Comparison of ENCODE assay signal across 8 mouse cellular contexts in the genomic region with DNA sequence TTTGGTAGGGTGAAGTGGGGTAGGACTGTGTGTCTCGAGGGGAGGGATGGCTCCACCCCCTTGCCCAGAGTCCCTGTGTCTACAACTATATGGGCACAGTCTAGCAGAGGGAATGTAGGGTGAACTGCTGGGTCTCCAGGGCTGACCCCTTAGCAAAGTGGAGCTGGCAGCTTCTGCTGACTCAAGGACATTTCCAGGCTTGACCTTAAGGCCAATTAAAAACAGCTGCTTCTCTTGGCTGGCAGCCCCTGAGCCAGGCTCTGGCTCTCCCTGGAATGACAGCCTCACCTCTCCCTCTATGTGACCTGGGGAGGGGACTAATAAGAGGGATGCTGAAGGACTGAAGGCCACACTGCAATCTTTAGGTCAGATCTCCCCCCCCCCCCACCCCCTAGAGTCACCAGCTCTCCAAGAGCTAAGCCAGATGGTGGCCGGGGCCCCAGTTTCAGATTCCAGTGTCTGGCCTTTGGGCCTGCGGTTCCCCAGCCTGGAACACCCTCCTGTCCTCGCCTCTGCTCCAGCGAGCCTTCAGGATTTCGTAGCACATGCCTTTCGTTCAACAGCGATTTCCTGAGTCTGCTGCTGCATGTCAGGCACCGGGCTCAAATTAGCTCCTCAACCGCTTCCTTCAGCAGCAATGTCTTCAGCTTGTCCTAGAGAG. TPM values are rescaled to one million over a fixed set of nuclear protein-coding genes. Genes with fewer than 3 reads are reported as not detected.
A peak's percentile ranks its signal among the peaks of the same experiment; 100 is the strongest.
DNase-seq lines count a peak whose midpoint lies in the region; ATAC-seq and TF ChIP-seq lines count a peak whose summit lies in the region.

No protein-coding gene starts in this region.

- WGBS in midbrain, postnatal 0 days, result 24% methylated on average over 10 of the region's 10 CpGs

- intact Hi-C loops in heart, postnatal 10 days (cut with DNase I), result loop anchor here (2.0 kb wide), 1 partner anchor 20 kb away; the partner anchor contains the start of gene Mrc2

- peaks cover 7% of the 10 kb centered on the region for H3K4me1 ChIP-seq in midbrain, postnatal 0 days (ENCODE audit: insufficient read depth, low read length)

- 0 out of 2 replicates have a peak, but pooled peaks have one; percentile 24 for ATAC-seq in erythroblast, adult 5-6 weeks (replicated peaks; ENCODE audit: low FRiP score, poor library complexity, severe bottlenecking)
- no peak for ATAC-seq in midbrain, postnatal 0 days (ENCODE audit: low FRiP score)

- peak; percentile 47 for DNase-seq in adrenal gland, adult 2 months
- no peak for DNase-seq in adrenal gland, postnatal 4 days (ENCODE audit: low spot score in 2 of 2)
- peak; percentile 66 to 70 for DNase-seq in heart, postnatal 10 days
- peak; percentile 54 to 65 for DNase-seq in kidney, postnatal 36 days
- DNase-seq in midbrain, postnatal 0 days (ENCODE audit: low spot score), result peak; percentile 15
- DNase-seq in T-cell, adult 2 months (ENCODE audit: low spot score), result no peak
- no peak for DNase-seq in urinary bladder, postnatal 25 days (ENCODE audit: low spot score)

- no peak overlapping the region for H3K4me2 ChIP-seq in midbrain, postnatal 0 days (ENCODE audit: low read depth, low read length, poor library complexity, severe bottlenecking)

- H3K9me3 ChIP-seq in midbrain, postnatal 0 days (ENCODE audit: low read length), result no peaks in the 10 kb centered on the region

- no peak for TF ChIP-seq CTCF in midbrain, postnatal 0 days (IDR thresholded peaks at IDR 0.05)

- H3K27ac ChIP-seq in midbrain, postnatal 0 days (ENCODE audit: low read depth, low read length), result peak overlapping the region; percentile 57

- no peaks in the 10 kb centered on the region for H3K27me3 ChIP-seq in midbrain, postnatal 0 days (ENCODE audit: insufficient read depth, low read length)

- H3K9ac ChIP-seq in midbrain, postnatal 0 days (replicated peaks; ENCODE audit: low read length, poor library complexity, severe bottlenecking), result no peak overlapping the region

- H3K36me3 ChIP-seq in midbrain, postnatal 0 days (ENCODE audit: insufficient read depth, low read length), result no peaks in the 10 kb centered on the region

- no peak overlapping the region for H3K4me3 ChIP-seq in midbrain, postnatal 0 days (ENCODE audit: low read depth, low read length)

RNA-seq across cellular contexts. Expression of gene Mrc2, which starts 20.7 kb away (rescaled TPM):
- total RNA-seq in adrenal gland, adult 2 months (2021), result 10 to 100 TPM; 17.0 to 24.9 TPM
- 30.2 and 35.7 TPM in 2 replicates for polyA plus RNA-seq in adrenal gland, adult 2 months (2012; rRNA removed)
- total RNA-seq in adrenal gland, postnatal 4 days (2021), result 10 to 100 TPM; 43.5 to 49.5 TPM
- total RNA-seq in erythroblast, adult 5-6 weeks (2015; ENCODE audit: low replicate concordance), result 0.63 TPM in 1 of 2 replicates, not detected in the other
- not detected in 2 replicates for total RNA-seq in erythroblast, adult 5-6 weeks (2017; ENCODE audit: low replicate concordance)
- 10 to 100 TPM; 35.1 to 35.9 TPM for total RNA-seq in heart, postnatal 10 days (2021)
- total RNA-seq in midbrain, postnatal 0 days (2014; rRNA removed), result 16.8 and 20.5 TPM in 2 replicates
- polyA plus RNA-seq in midbrain, postnatal 0 days (2015; fragmentation: Nextera tagmentation; extraction: Ambion mirVana), result 3.4 TPM in 2 replicates

Comparison
In these comparisons a context has a peak if more than half of its experiments do, and no peak if none do; other contexts are left out.
1. DNase-seq: peak in adrenal gland, adult 2 months (single experiment), heart, postnatal 10 days (2 of 2), kidney, postnatal 36 days (2 of 2) and midbrain, postnatal 0 days (single experiment); none in adrenal gland, postnatal 4 days (0 of 2), T-cell, adult 2 months (single experiment) and urinary bladder, postnatal 25 days (single experiment).
2. RNA of gene Mrc2, which starts 20.7 kb away (total RNA-seq): 43.5 to 49.5 TPM in adrenal gland, postnatal 4 days, 35.1 to 35.9 TPM in heart, postnatal 10 days, 17.0 to 24.9 TPM in adrenal gland, adult 2 months and 16.8 to 20.5 TPM in midbrain, postnatal 0 days; 0.63 TPM in erythroblast, adult 5-6 weeks; every median in the first group is over 10 times any median in the second.